Mouse (Mus musculus): ENCODE data around the gene Aco2.

DNA sequence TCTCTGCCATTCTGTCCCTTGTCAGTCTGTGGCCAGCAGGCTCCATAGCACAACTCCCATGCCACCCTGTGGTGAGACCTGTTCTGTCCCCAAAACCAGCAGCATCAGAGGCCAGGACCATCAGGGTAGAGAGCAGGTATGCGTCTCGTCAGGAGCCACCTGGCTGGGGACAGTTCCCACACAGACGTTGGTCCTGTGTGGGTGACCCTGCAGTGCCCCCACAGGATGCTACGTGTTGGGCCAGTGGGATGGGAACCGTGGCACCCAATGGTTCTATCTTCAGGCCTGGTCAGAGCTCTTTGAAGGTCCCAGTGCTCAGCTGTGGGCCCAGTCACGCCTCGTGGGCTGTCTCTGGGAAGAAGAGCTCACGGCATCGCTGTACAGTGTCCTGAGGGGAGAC is 79.0 kb downstream of the Aco2 start:
- TF ChIP-seq CTCF (IDR thresholded peaks at IDR 0.05; ENCODE audit: low read depth, low read length) (no peak), EP300 (IDR thresholded peaks at IDR 0.05; ENCODE audit: insufficient read depth, low read depth, low read length) (no peak)

Data from ES-Bruce4 (cell line).